Comparison of ENCODE assay signal across 17 mouse cellular contexts in genomic region chr7:141959133-141959532, GRCm38 (mm10). TPM values are rescaled to one million over a fixed set of nuclear protein-coding genes. Genes with fewer than 3 reads are reported as not detected.
A peak's percentile ranks its signal among the peaks of the same experiment; 100 is the strongest.
DNase-seq lines count a peak whose midpoint lies in the region; ATAC-seq and TF ChIP-seq lines count a peak whose summit lies in the region.
"Had no signal": no experiment of that assay in that cellular context is flagged by ENCODE, and none has a peak within 500 bp of the region (broad histone marks: within the 10 kb centered on the region; RNA-seq: fewer than 3 reads in every experiment).

No protein-coding gene starts in this region.

- no peaks in the 10 kb centered on the region; the same call in 1 of the 2 replicates for H3K27me3 ChIP-seq in kidney, embryonic 16.5 days (ENCODE audit: insufficient read depth, low read length)
- H3K27me3 ChIP-seq in G1E (ENCODE audit: insufficient read depth, low read length) = peaks cover 8% of the 10 kb centered on the region; the same call in 1 of the 2 replicates
- H3K27me3 ChIP-seq: forebrain, embryonic 13.5 days; midbrain, embryonic 15.5 days had no signal

- H3K36me3 ChIP-seq in kidney, embryonic 16.5 days (ENCODE audit: insufficient read depth, low read length) = no peaks in the 10 kb centered on the region
- H3K36me3 ChIP-seq in G1E (replicated peaks) = no peaks in the 10 kb centered on the region
- H3K36me3 ChIP-seq: embryonic facial prominence, embryonic 13.5 days; heart, embryonic 15.5 days; midbrain, embryonic 15.5 days had no signal

- WGBS in kidney, embryonic 16.5 days = 72% methylated on average over 1 of the region's 1 CpGs

- ATAC-seq in kidney, embryonic 16.5 days (ENCODE audit: low FRiP score, low TSS enrichment) = no peak
- no peak for ATAC-seq in G1E (ENCODE audit: extremely low read depth, insufficient number of reproducible peaks, low FRiP score, poor library complexity, severe bottlenecking)
- ATAC-seq: forebrain, embryonic 13.5 days; midbrain, embryonic 15.5 days had no signal

- TF ChIP-seq CTCF in G1E (IDR thresholded peaks at IDR 0.05; ENCODE audit: low read depth, low read length) = no peak

- H3K4me2 ChIP-seq in kidney, embryonic 16.5 days (replicated peaks; ENCODE audit: low read depth, low read length) = no peak overlapping the region
- H3K4me2 ChIP-seq: embryonic facial prominence, embryonic 13.5 days; forebrain, embryonic 13.5 days; heart, embryonic 15.5 days; midbrain, embryonic 15.5 days had no signal

- no peaks in the 10 kb centered on the region for H3K4me1 ChIP-seq in kidney, embryonic 16.5 days (ENCODE audit: insufficient read depth, low read length)
- no peaks in the 10 kb centered on the region for H3K4me1 ChIP-seq in G1E (ENCODE audit: insufficient read depth, low read depth, low read length)
- H3K4me1 ChIP-seq: embryonic facial prominence, embryonic 13.5 days; heart, embryonic 15.5 days had no signal

- H3K9ac ChIP-seq in kidney, embryonic 16.5 days (replicated peaks; ENCODE audit: low read length) = no peak overlapping the region
- H3K9ac ChIP-seq: embryonic facial prominence, embryonic 13.5 days; forebrain, embryonic 13.5 days; heart, embryonic 15.5 days; midbrain, embryonic 15.5 days had no signal

- H3K27ac ChIP-seq in kidney, embryonic 16.5 days (ENCODE audit: low read length) = no peak overlapping the region
- H3K27ac ChIP-seq: embryonic facial prominence, embryonic 13.5 days; forebrain, embryonic 13.5 days; heart, embryonic 15.5 days; midbrain, embryonic 15.5 days had no signal

- H3K9me3 ChIP-seq in kidney, embryonic 16.5 days (ENCODE audit: low read length) = no peaks in the 10 kb centered on the region
- H3K9me3 ChIP-seq in G1E (replicated peaks) = no peaks in the 10 kb centered on the region
- H3K9me3 ChIP-seq: embryonic facial prominence, embryonic 13.5 days; forebrain, embryonic 13.5 days; heart, embryonic 15.5 days; midbrain, embryonic 15.5 days had no signal

- DNase-seq in adrenal gland, postnatal 10 days = peak; percentile 46
- DNase-seq in adrenal gland, adult 18-20 months (ENCODE audit: low spot score in 2 of 2) = no peak
- peak; percentile 26 for DNase-seq in kidney, postnatal 14 days
- peak; percentile 32 for DNase-seq in G1E (ENCODE audit: low spot score)
- peak; percentile 57 for DNase-seq in forelimb bud, embryonic 11.5 days (ENCODE audit: low read depth, low spot score)
- DNase-seq in urinary bladder, adult 18-20 months (ENCODE audit: low spot score in 2 of 2) = no peak
- no peak for DNase-seq in urinary bladder, adult 2 months (ENCODE audit: low spot score)
- DNase-seq: cerebellum, adult 11-12 months; gastrocnemius, postnatal 36 days; left cerebral cortex, postnatal 4 days; lung, postnatal 14 days; right cerebral cortex, postnatal 4 days had no signal

- H3K4me3 ChIP-seq in kidney, embryonic 16.5 days (ENCODE audit: low read length) = no peak overlapping the region
- no peak overlapping the region for H3K4me3 ChIP-seq in G1E (ENCODE audit: low read depth, low read length)
- H3K4me3 ChIP-seq: embryonic facial prominence, embryonic 13.5 days; forebrain, embryonic 13.5 days; heart, embryonic 15.5 days; midbrain, embryonic 15.5 days had no signal

RNA-seq across cellular contexts. Expression of gene Brsk2, which starts 9.6 kb away (rescaled TPM):
- 1 to 10 TPM; 2.8 to 4.7 TPM for total RNA-seq in adrenal gland, postnatal 10 days (2021)
- 1 to 10 TPM; 1.8 to 2.1 TPM for total RNA-seq in adrenal gland, adult 18-20 months (2021)
- 0.61 and 0.85 TPM in 2 replicates for polyA plus RNA-seq in kidney, embryonic 16.5 days (2015; fragmentation: Nextera tagmentation; extraction: Ambion mirVana)
- total RNA-seq in G1E (2014; fragmentation: Nextera tagmentation) = not detected in 2 replicates
- 0.05 TPM in 1 of 2 replicates, not detected in the other for total RNA-seq in G1E (2017)
- not detected in 2 replicates for polyA plus RNA-seq in G1E (2012)
- 0.27 and 0.34 TPM in 2 replicates for polyA plus RNA-seq in urinary bladder, adult 2 months (2012; rRNA removed)

RNA-seq across cellular contexts. Expression of gene Tollip, which starts 40.8 kb away (rescaled TPM):
- total RNA-seq in adrenal gland, postnatal 10 days (2021) = 10 to 100 TPM; 43.0 to 49.4 TPM
- 10 to 100 TPM; 57.0 to 57.8 TPM for total RNA-seq in adrenal gland, adult 18-20 months (2021)
- 52.6 and 53.3 TPM in 2 replicates for polyA plus RNA-seq in kidney, embryonic 16.5 days (2015; fragmentation: Nextera tagmentation; extraction: Ambion mirVana)
- total RNA-seq in G1E (2014; fragmentation: Nextera tagmentation) = 49.4 and 55.5 TPM in 2 replicates
- 51.9 and 52.6 TPM in 2 replicates for total RNA-seq in G1E (2017)
- polyA plus RNA-seq in G1E (2012) = 53.6 and 62.7 TPM in 2 replicates
- polyA plus RNA-seq in urinary bladder, adult 2 months (2012; rRNA removed) = 47.1 and 47.7 TPM in 2 replicates

Comparison
In these comparisons a context has a peak if more than half of its experiments do, and no peak if none do; other contexts are left out.
1. DNase-seq: peak in adrenal gland, postnatal 10 days (single experiment), kidney, postnatal 14 days (single experiment), G1E (single experiment) and forelimb bud, embryonic 11.5 days (single experiment); none in adrenal gland, adult 18-20 months (0 of 2), urinary bladder, adult 18-20 months (0 of 2) and urinary bladder, adult 2 months (single experiment).